Mouse (Mus musculus) midbrain, embryonic 15.5 days (tissue): ENCODE data around the gene Glis3. TPM values are rescaled to one million over a fixed set of nuclear protein-coding genes. Genes with fewer than 3 reads are reported as not detected.

Experiments used
- ATAC-seq: fragments of 200-750 bp; cut with Nextera tagmentation; replicated peaks from 2 replicates; pipeline ENCODE4 v1.8.0; 2017; ENCODE audit warnings: moderate TSS enrichment
- H3K27ac ChIP-seq: fragments of 300-500 bp; sonication (generic); 2 replicates; pipeline ENCODE4 v1.5.1; 2015; ENCODE audit warnings: mild to moderate bottlenecking, inconsistent platforms
- H3K27me3 ChIP-seq: fragments of 300-500 bp; sonication (generic); replicated peaks from 2 replicates; pipeline ENCODE4 v1.6.1; 2015; ENCODE audit warnings: inconsistent platforms
- H3K36me3 ChIP-seq: fragments of 300-500 bp; sonication (generic); replicated peaks from 2 replicates; pipeline ENCODE4 v1.6.1; 2015; ENCODE audit warnings: inconsistent platforms
- H3K4me1 ChIP-seq: fragments of 300-500 bp; sonication (generic); 2 replicates; pipeline ENCODE4 v1.6.1; 2015; ENCODE audit warnings: inconsistent platforms
- H3K4me2 ChIP-seq: fragments of 300-500 bp; sonication (generic); 2 replicates; pipeline ENCODE4 v1.6.1; 2015; ENCODE audit warnings: inconsistent platforms, mild to moderate bottlenecking, moderate library complexity
- H3K4me3 ChIP-seq: fragments of 300-500 bp; sonication (generic); 2 replicates; pipeline ENCODE4 v1.5.1; 2015; ENCODE audit warnings: mild to moderate bottlenecking, inconsistent platforms
- H3K9ac ChIP-seq: fragments of 300-500 bp; sonication (generic); 2 replicates; pipeline ENCODE4 v1.6.1; 2015; ENCODE audit warnings: mild to moderate bottlenecking, inconsistent platforms
- H3K9me3 ChIP-seq: fragments of 300-500 bp; sonication (generic); 2 replicates; pipeline ENCODE4 v1.6.1; 2016; ENCODE audit warnings: inconsistent platforms
- WGBS: fragments of 180-500 bp; shearing (Covaris S2); methylation state at CpG from one replicate; pipeline ENCODE4 v1.1.7; 2015; ENCODE audit warnings: mixed read lengths; 5-methylcytosine and 5-hydroxymethylcytosine counted together
- polyA plus RNA-seq: library from polyadenylated mRNA; unstranded; fragments of >200 nt; fragmentation: Nextera tagmentation; extraction: Ambion mirVana; gene quantifications from 2 replicates; pipeline ENCODE4 v1.2.1, GENCODE M21; 2015

Glis3 gene
- polyA plus RNA-seq, 1 experiment from 2014 or later, result 3.3 TPM

DNA sequence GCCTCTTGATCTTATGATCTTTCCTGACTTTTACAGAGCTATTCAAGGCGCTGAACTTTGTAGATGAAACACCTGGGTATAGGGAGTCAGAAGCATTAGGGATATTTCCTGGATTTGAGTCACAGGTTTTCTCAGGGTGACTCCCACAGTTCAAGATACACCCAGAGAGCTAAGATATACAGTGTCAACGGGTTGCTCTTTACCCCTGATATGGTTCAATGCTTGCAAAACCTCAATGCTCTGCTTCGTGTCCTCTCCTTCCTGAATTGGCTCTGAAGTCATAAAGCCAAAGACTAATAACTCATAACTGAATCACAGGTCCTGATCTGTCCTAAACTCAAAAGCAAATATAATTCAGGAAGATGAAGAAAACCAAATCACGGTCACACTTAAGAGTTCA, 319.0 kb downstream of the Glis3 start:
- peaks cover 3% of the 10 kb centered on the region; the same call in 1 of the 2 replicates for H3K9me3 ChIP-seq
- H3K4me3 ChIP-seq, result no peak overlapping the region
- no peak overlapping the region for H3K4me2 ChIP-seq
- H3K9ac ChIP-seq, result no peak overlapping the region
- H3K27ac ChIP-seq, result no peak overlapping the region
- no peak for ATAC-seq
- no peaks in the 10 kb centered on the region for H3K4me1 ChIP-seq
- 90% methylated on average over 4 of the region's 4 CpGs for WGBS
- no peaks in the 10 kb centered on the region for H3K36me3 ChIP-seq
- H3K27me3 ChIP-seq, result 0 out of 2 replicates have a peak, but pooled peaks cover 3% of the 10 kb centered on the region

DNA sequence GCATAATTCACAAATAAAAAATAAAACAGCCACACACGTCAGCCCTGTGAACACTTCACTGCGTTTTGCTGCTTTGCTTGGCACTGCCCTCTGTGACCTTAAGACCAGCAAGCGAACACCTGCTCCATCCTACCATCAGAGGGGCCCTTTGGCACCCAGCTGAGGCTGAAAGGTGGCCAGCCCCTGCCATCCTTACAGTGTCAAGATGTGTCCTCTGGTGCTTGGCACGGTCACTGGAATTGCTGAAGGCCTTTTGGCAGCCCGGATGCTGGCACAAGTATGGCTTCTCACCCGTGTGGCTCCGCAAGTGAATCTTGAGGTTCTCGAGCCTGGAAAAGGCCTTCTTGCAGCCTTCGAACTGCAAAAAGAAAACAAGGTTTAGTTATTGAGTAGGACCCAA, 322.3 kb downstream of the Glis3 start:
- H3K4me2 ChIP-seq, result no peak overlapping the region
- H3K9me3 ChIP-seq, result peaks cover 3% of the 10 kb centered on the region; the same call in 1 of the 2 replicates
- no peak overlapping the region for H3K4me3 ChIP-seq
- whole genome bisulfite sequencing, result 88% methylated on average over 9 of the region's 9 CpGs
- peaks cover 6% of the 10 kb centered on the region; the same call in 1 of the 2 replicates for H3K27me3 ChIP-seq
- no peak overlapping the region for H3K9ac ChIP-seq
- H3K4me1 ChIP-seq, result peaks cover 4% of the 10 kb centered on the region
- H3K36me3 ChIP-seq, result no peaks in the 10 kb centered on the region
- no peak for ATAC-seq
- H3K27ac ChIP-seq, result no peak overlapping the region

DNA sequence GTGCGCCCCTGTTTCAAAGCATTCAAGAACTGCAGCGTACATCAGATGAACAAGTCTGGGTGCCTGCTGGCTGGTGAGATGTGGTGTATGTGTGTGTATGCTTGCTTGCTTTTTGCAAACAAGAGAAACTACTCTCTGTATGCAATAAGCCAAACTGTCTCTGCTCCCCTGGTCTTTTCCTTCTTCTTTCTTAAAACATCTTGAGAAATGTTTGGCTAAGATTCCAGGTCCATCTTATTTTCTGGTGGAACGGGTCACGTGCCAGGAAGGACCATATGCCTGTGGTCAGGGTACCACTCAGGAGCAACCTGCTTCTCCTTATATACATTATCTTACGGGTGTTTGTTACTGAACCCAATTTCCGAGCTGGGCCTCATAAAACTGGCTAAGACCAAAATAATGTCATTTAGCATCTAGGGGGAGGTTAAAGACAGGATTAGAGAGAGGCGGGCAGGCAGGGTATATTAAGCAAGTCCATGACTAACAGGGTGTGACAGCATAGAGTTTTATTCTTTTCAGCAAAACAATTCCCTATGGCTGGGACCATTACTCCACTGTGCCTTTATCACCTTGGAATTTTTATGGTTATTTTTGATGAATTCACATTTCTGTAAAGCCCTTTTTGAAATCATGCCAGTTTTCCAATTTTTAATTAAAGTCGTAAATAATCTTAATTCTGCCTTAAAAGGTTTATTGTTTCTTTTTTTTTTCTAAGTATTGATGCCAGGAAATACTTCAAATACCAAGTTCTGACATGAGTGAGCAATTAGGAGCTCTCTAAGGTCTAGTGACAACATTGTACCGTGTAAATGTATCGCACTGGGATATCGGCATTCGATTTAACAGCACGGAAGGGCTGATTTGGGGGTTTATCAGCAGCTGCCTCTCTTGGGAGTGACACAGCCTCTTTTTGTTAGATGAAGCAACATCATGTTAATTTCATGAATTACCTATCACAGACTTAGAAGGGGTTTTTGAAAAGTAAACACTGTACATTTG, 328.5 kb downstream of the Glis3 start:
- Histone ChIP-seq H3K27me3 (peaks cover 13% of the 10 kb centered on the region), H3K27ac (no peak overlapping the region), H3K36me3 (no peaks in the 10 kb centered on the region), H3K4me2 (no peak overlapping the region), H3K9me3 (no peaks in the 10 kb centered on the region), H3K9ac (no peak overlapping the region), H3K4me3 (no peak overlapping the region), H3K4me1 (peaks cover 11% of the 10 kb centered on the region)
- ATAC-seq, result 0 out of 2 replicates have a peak, but pooled peaks have one; percentile 60
- WGBS, result 34% methylated on average over 13 of the region's 13 CpGs

DNA sequence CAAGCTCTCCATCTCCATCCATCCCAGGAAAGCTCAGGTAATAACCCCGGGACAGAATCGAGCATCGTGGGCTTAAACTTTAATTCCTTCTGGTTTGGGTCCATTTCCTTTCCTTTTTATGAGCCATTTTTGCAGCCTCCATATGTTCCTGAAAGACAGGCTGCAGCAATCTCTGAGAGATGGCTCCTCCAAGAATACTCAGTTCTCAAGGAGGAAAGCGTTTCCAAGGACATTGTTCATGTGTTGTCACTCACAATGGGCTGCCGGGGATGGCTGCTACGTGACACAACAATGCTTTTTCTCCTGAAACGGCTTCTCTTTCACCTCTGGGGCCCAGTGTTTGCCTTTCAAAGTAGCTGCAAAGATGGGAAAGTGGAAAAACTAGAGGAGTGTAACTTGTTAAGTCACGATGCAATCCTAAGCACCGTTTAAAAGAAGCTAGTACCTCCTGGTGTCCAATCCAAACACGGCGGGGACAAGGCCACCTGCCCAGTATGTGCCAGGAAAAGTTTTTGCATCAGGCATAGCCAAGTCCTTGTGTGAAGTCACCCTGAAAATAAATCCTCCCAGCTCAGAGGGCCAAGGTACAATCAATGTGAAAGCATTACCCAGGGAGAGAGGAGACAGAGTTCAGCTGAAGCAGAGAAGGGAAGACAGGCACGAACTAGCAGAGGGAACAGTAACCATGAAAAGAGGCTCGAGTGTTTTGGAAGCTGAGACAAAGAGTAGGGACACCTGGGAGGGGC, 332.6 kb downstream of the Glis3 start:
- H3K9ac ChIP-seq, result no peak overlapping the region
- ATAC-seq, result no peak
- peaks cover 17% of the 10 kb centered on the region for H3K27me3 ChIP-seq
- H3K4me2 ChIP-seq, result no peak overlapping the region
- no peak overlapping the region for H3K4me3 ChIP-seq
- no peaks in the 10 kb centered on the region for H3K36me3 ChIP-seq
- peaks cover 7% of the 10 kb centered on the region; the same call in 1 of the 2 replicates for H3K4me1 ChIP-seq
- H3K27ac ChIP-seq, result no peak overlapping the region
- WGBS, result 29% methylated on average over 13 of the region's 13 CpGs
- no peaks in the 10 kb centered on the region for H3K9me3 ChIP-seq

DNA sequence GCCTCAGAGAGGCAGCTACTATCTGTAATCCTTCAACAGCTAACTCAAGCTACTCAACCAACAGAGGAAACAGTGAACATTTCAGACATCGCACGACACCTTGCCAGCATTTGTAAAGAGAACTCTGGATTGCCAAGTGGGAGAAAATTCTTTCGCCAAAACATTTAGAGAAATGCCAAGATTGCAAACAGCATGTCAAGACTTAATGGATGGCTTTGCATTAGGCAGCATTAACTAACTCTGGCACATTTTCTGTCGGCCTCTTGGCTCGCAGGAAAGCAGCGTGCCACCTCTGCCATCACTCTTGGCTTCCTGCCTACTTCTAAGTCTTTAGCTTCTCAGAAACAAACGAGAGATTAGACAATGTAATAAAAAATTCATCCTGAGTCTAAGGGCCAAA, 336.2 kb downstream of the Glis3 start:
- Histone ChIP-seq H3K9ac (no peak overlapping the region), H3K4me3 (no peak overlapping the region), H3K9me3 (no peaks in the 10 kb centered on the region), H3K27ac (no peak overlapping the region), H3K27me3 (peaks cover 30% of the 10 kb centered on the region), H3K36me3 (no peaks in the 10 kb centered on the region), H3K4me2 (no peak overlapping the region), H3K4me1 (no peaks in the 10 kb centered on the region)
- ATAC-seq, result no peak
- WGBS, result 84% methylated on average over 7 of the region's 7 CpGs

DNA sequence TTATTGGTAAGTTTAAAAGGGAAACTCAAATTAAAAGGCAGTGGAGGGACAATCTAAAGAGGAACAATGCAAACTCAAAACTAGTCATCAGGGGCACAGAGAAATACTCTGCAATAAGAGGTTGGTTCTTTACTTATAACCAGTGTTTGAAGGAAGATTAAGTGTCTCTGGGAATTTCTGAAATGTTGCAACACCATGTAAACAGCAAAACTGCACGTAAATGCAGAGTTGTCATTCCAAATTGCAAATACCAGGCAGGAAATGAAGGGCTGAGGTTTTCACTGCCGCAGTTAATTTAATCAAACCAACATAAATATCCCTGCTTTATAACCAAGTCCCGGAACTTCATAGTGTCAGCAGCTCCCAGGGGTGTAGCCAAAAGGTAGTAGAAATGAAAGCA, 342.3 kb downstream of the Glis3 start:
- no peak overlapping the region for H3K9ac ChIP-seq
- WGBS, result 22% methylated on average over 3 of the region's 3 CpGs

DNA sequence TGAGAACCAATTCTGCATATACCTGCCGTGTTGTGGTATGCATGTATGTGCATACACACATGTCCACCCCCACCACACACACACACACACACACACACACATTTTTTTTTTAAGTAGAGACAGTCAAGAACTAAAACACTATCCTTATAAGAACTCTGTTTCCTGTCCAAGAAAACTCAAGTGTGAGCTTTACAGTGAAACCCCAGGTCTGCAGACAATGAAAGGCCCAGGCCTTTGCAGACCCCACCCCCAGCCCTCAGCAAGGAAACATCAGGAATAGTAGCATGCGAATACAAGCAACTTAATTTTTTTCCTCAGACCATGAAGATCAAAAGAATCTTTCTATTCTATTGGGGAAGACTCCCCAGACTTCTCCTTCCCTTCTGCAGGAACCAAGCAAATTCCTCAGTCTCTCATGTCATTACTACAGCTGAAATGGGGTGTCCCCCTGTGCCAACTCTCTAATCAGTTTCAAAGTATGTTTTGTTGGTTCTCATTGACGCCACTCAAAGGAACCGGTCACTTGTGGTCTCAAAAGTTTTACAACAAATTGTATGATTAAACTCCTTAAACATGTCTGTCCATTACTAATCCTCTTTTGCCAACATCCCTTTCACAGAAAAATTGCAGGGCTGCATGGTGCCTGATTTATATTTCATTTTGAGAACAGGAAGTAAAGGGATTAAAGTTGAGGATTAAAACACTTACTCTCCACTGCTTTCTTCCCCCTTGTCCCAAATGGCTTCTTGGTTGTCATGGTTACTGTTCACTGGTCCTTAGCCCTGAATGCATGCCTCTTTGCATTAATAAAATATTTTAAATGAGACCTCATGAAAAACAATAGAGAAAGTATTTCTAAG, 343.0 kb downstream of the Glis3 start:
- no peak overlapping the region for H3K9ac ChIP-seq
- H3K36me3 ChIP-seq, result no peaks in the 10 kb centered on the region
- H3K4me2 ChIP-seq, result no peak overlapping the region
- H3K27me3 ChIP-seq, result peaks cover 15% of the 10 kb centered on the region
- no peak overlapping the region for H3K4me3 ChIP-seq
- peak; percentile 37; the same call in 1 of the 2 replicates for ATAC-seq
- 22% methylated on average over 4 of the region's 4 CpGs for WGBS
- peak overlapping the region; percentile 28; the same call in 1 of the 2 replicates for H3K27ac ChIP-seq
- H3K9me3 ChIP-seq, result no peaks in the 10 kb centered on the region
- H3K4me1 ChIP-seq, result peaks cover 33% of the 10 kb centered on the region

More for the DNA sequence above, 342.3 kb downstream of the Glis3 start:
- peak overlapping the region; percentile 62 for H3K27ac ChIP-seq
- H3K4me1 ChIP-seq, result peaks cover 32% of the 10 kb centered on the region
- no peak for ATAC-seq
- H3K36me3 ChIP-seq, result no peaks in the 10 kb centered on the region
- no peak overlapping the region for H3K4me3 ChIP-seq
- no peak overlapping the region for H3K4me2 ChIP-seq
- peaks cover 21% of the 10 kb centered on the region for H3K27me3 ChIP-seq
- H3K9me3 ChIP-seq, result no peaks in the 10 kb centered on the region

DNA sequence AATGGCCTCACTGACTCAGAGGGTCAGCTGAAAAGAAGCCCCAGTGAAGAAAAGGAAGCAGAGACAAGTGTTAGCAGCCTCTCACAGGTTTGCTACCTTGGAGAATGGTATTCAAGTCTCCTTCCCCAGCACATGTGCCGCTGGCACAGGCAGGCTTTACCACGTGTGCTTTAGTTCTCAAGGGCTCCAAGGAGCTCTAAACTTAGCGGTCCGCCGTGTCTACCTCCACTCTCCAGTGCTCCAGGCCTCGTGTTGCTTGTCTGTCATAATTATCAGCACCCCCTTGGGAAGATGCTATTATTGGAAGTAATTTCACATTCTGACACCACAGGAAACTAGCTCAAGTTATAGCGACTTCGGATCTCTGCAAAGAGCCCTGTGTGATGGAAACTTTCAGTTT, 344.0 kb downstream of the Glis3 start:
- no peak for ATAC-seq
- H3K4me3 ChIP-seq, result no peak overlapping the region
- no peak overlapping the region for H3K4me2 ChIP-seq
- no peaks in the 10 kb centered on the region for H3K9me3 ChIP-seq
- H3K27me3 ChIP-seq, result peaks cover 15% of the 10 kb centered on the region
- H3K27ac ChIP-seq, result no peak overlapping the region
- no peaks in the 10 kb centered on the region for H3K36me3 ChIP-seq
- H3K4me1 ChIP-seq, result peaks cover 33% of the 10 kb centered on the region
- 32% methylated on average over 8 of the region's 8 CpGs for WGBS
- H3K9ac ChIP-seq, result no peak overlapping the region

DNA sequence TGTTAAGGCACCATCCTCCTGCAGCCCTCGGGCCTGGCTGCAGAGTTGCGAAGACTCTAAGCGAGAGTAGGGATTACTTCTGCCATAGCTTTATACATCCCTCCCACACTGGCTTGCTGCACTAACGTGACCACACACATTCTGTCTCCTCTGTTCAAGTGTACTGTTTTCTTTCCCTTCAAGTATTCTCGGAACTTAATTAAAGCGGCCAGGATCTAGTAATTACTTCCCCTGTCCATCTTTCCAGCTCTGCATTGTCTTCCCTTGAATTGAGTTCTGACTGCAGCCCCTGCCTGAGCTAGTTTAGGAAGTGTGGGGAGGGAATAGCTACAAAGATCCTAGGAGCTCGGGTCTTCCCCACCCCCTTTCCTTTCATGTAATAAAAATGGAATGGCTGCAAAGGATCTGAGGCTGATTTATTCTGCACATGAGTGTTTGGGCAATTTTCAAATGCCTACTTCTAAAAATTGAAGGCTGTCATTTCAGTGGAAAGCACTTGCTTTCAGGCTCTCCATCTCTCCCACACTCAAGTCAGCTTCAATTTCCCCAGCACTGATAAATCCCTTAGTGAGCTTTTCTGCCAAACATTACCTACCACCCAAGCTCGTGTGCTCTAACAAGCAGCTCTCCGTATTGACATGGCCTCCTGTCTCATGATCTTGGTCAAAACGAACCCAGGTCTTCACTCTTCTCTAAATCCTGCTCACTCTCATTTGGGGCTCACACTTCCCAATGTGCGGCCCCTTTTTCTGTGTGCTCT, 346.7 kb downstream of the Glis3 start:
- no peaks in the 10 kb centered on the region for H3K36me3 ChIP-seq
- no peak overlapping the region for H3K9ac ChIP-seq
- peak overlapping the region; percentile 50 for H3K27ac ChIP-seq
- no peaks in the 10 kb centered on the region for H3K9me3 ChIP-seq
- H3K4me3 ChIP-seq, result no peak overlapping the region
- no peak overlapping the region for H3K4me2 ChIP-seq
- ATAC-seq, result peak; percentile 55; the same call in 1 of the 2 replicates
- H3K27me3 ChIP-seq, result peaks cover 9% of the 10 kb centered on the region; the same call in 1 of the 2 replicates
- peaks cover 33% of the 10 kb centered on the region for H3K4me1 ChIP-seq
- 17% methylated on average over 11 of the region's 11 CpGs for WGBS

DNA sequence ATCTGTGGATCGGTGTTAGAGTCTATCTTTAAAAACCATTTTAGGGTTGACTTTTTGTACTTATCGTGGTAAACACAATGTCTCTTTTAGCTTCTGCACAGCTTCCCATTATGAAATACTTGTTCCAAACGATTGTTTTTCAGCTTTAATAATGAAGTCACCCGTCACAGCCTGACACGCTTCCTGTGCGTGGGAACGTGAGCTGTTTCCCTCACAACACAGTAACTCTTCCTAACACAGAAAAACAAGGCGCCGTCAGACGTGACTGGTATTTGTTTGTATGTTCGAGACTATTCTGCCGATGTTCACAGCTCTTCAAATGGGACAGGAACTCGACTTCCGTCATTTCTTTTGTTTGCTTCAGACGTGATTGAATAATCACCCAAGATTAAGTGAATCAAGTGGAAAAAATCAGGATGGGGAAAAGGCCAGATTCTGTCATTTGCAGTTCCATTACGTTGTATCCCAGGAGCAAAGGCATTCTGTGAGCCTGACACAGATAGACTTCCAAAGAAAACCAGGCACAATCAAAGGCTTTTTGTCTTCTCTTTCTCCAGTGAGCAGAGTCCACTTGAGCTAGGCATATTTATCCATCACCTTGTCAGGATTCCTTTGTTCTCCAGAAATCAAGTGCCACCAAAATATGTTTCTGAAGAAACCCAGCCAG, 351.3 kb downstream of the Glis3 start:
- Histone ChIP-seq H3K4me3 (no peak overlapping the region), H3K4me2 (no peak overlapping the region), H3K9me3 (no peaks in the 10 kb centered on the region), H3K9ac (no peak overlapping the region), H3K36me3 (no peaks in the 10 kb centered on the region), H3K4me1 (peaks cover 11% of the 10 kb centered on the region), H3K27ac (no peak overlapping the region), H3K27me3 (peaks cover 9% of the 10 kb centered on the region; the same call in 1 of the 2 replicates)
- no peak for ATAC-seq
- WGBS, result 32% methylated on average over 16 of the region's 16 CpGs
